Comparison of ENCODE assay signal across 13 mouse cellular contexts in the genomic region with DNA sequence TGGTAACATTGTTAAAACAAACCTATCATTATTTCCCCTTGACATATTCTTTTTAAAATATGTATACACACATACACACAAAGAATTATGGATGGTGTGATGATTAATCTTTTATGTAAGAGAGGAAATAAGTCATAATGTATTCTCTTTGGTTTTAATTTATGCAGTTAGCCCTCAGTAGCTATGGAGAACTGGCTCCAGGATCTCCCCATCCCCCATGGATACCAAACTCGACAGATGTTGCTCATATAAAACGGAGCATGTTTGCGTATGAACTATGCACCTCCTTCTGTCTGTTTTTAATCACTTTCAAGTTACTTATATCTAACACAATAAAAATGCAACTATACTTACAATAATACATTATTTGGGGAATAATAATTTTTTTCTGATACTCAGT.
A peak's percentile ranks its signal among the peaks of the same experiment; 100 is the strongest.
DNase-seq lines count a peak whose midpoint lies in the region; ATAC-seq and TF ChIP-seq lines count a peak whose summit lies in the region.
"Had no signal": no experiment of that assay in that cellular context is flagged by ENCODE, and none has a peak within 500 bp of the region (broad histone marks: within the 10 kb centered on the region; RNA-seq: fewer than 3 reads in every experiment).

No protein-coding gene starts in this region.

- 24% methylated on average over 3 of the region's 3 CpGs for WGBS in hindbrain, embryonic 12.5 days
- whole genome bisulfite sequencing in hindbrain, embryonic 13.5 days: 29% methylated on average over 3 of the region's 3 CpGs
- 50% methylated on average over 3 of the region's 3 CpGs for WGBS in forebrain, embryonic 12.5 days
- 50% methylated on average over 3 of the region's 3 CpGs for WGBS in midbrain, embryonic 11.5 days
- WGBS in lung, adult 2 months: 70% methylated on average over 3 of the region's 3 CpGs

- peaks cover 15% of the 10 kb centered on the region for H3K4me1 ChIP-seq in hindbrain, embryonic 12.5 days
- H3K4me1 ChIP-seq in hindbrain, embryonic 13.5 days (replicated peaks): peaks cover 14% of the 10 kb centered on the region
- peaks cover 10% of the 10 kb centered on the region for H3K4me1 ChIP-seq in forebrain, embryonic 12.5 days
- H3K4me1 ChIP-seq in midbrain, embryonic 11.5 days (ENCODE audit: control insufficient read depth, insufficient read depth, low read length): peaks cover 4% of the 10 kb centered on the region
- no peaks in the 10 kb centered on the region for H3K4me1 ChIP-seq in lung, adult 2 months (ENCODE audit: control insufficient read depth, insufficient read depth, low read length)
- H3K4me1 ChIP-seq: heart, embryonic 13.5 days; liver, embryonic 13.5 days had no signal

- H3K27ac ChIP-seq in hindbrain, embryonic 12.5 days: no peak overlapping the region
- H3K27ac ChIP-seq in hindbrain, embryonic 13.5 days: no peak overlapping the region
- no peak overlapping the region for H3K27ac ChIP-seq in forebrain, embryonic 12.5 days
- H3K27ac ChIP-seq in midbrain, embryonic 11.5 days (ENCODE audit: low read depth, low read length): no peak overlapping the region
- H3K27ac ChIP-seq: heart, embryonic 13.5 days; liver, embryonic 13.5 days had no signal

- no peak overlapping the region for H3K4me3 ChIP-seq in hindbrain, embryonic 12.5 days
- no peak overlapping the region for H3K4me3 ChIP-seq in hindbrain, embryonic 13.5 days
- H3K4me3 ChIP-seq in forebrain, embryonic 12.5 days (replicated peaks): no peak overlapping the region
- no peak overlapping the region for H3K4me3 ChIP-seq in midbrain, embryonic 11.5 days (ENCODE audit: low read depth, low read length)
- H3K4me3 ChIP-seq in lung, adult 2 months (replicated peaks; ENCODE audit: extremely low read depth, low read depth, low read length): no peak overlapping the region
- H3K4me3 ChIP-seq: erythroblast, embryonic 14.5 days; heart, embryonic 13.5 days; liver, embryonic 13.5 days had no signal

- no peak for TF ChIP-seq POLR2A in lung, adult 2 months (IDR thresholded peaks at IDR 0.05; ENCODE audit: borderline replicate concordance, extremely low read depth, low read depth, low read length)

- peak; percentile 66; the same call in 1 of the 2 replicates for ATAC-seq in hindbrain, embryonic 12.5 days (ENCODE audit: low FRiP score)
- ATAC-seq in hindbrain, embryonic 13.5 days (ENCODE audit: low FRiP score): no peak
- ATAC-seq in forebrain, embryonic 12.5 days (ENCODE audit: low FRiP score): peak; percentile 64; the same call in 1 of the 2 replicates
- peak; percentile 59; the same call in 1 of the 2 replicates for ATAC-seq in midbrain, embryonic 11.5 days (ENCODE audit: low FRiP score)

- peak; percentile 15 for DNase-seq in brain, adult 2 months (ENCODE audit: low read depth, low spot score)
- DNase-seq in midbrain, embryonic 11.5 days (ENCODE audit: low spot score, missing footprints): no peak
- no peak for DNase-seq in ovary, postnatal 10 days (ENCODE audit: low spot score)
- no peak for DNase-seq in thymus, postnatal 10 days (ENCODE audit: low spot score in 2 of 2)
- DNase-seq in lung, adult 2 months: no peak
- DNase-seq: kidney, adult 9 months; liver, embryonic 13.5 days had no signal

- no peak overlapping the region for H3K4me2 ChIP-seq in hindbrain, embryonic 12.5 days (replicated peaks)
- no peak overlapping the region for H3K4me2 ChIP-seq in hindbrain, embryonic 13.5 days
- H3K4me2 ChIP-seq in forebrain, embryonic 12.5 days: no peak overlapping the region
- H3K4me2 ChIP-seq in midbrain, embryonic 11.5 days: no peak overlapping the region
- H3K4me2 ChIP-seq: heart, embryonic 13.5 days; liver, embryonic 13.5 days had no signal

- no peak overlapping the region for H3K9ac ChIP-seq in hindbrain, embryonic 12.5 days
- H3K9ac ChIP-seq in hindbrain, embryonic 13.5 days: no peak overlapping the region
- no peak overlapping the region for H3K9ac ChIP-seq in forebrain, embryonic 12.5 days
- no peak overlapping the region for H3K9ac ChIP-seq in midbrain, embryonic 11.5 days (ENCODE audit: low read length)
- H3K9ac ChIP-seq: heart, embryonic 13.5 days; liver, embryonic 13.5 days had no signal

- H3K36me3 ChIP-seq in hindbrain, embryonic 12.5 days: no peaks in the 10 kb centered on the region
- H3K36me3 ChIP-seq in hindbrain, embryonic 13.5 days: no peaks in the 10 kb centered on the region
- H3K36me3 ChIP-seq in forebrain, embryonic 12.5 days (replicated peaks): no peaks in the 10 kb centered on the region
- H3K36me3 ChIP-seq in midbrain, embryonic 11.5 days (ENCODE audit: control insufficient read depth, insufficient read depth, low read length): no peaks in the 10 kb centered on the region
- H3K36me3 ChIP-seq: G1E; heart, embryonic 13.5 days; liver, embryonic 13.5 days had no signal

- no peaks in the 10 kb centered on the region for H3K27me3 ChIP-seq in hindbrain, embryonic 12.5 days
- H3K27me3 ChIP-seq in hindbrain, embryonic 13.5 days: no peaks in the 10 kb centered on the region
- H3K27me3 ChIP-seq in forebrain, embryonic 12.5 days: no peaks in the 10 kb centered on the region
- H3K27me3 ChIP-seq in midbrain, embryonic 11.5 days (ENCODE audit: control insufficient read depth, insufficient read depth, low read length): no peaks in the 10 kb centered on the region
- H3K27me3 ChIP-seq: heart, embryonic 13.5 days; liver, embryonic 13.5 days had no signal

- H3K9me3 ChIP-seq in hindbrain, embryonic 12.5 days (replicated peaks): no peaks in the 10 kb centered on the region
- H3K9me3 ChIP-seq in hindbrain, embryonic 13.5 days: no peaks in the 10 kb centered on the region
- H3K9me3 ChIP-seq in forebrain, embryonic 12.5 days: no peaks in the 10 kb centered on the region
- no peaks in the 10 kb centered on the region for H3K9me3 ChIP-seq in midbrain, embryonic 11.5 days (ENCODE audit: control insufficient read depth, low read length)
- H3K9me3 ChIP-seq: G1E; heart, embryonic 13.5 days; liver, embryonic 13.5 days had no signal

- no peak for TF ChIP-seq CTCF in lung, adult 2 months (IDR thresholded peaks at IDR 0.05; ENCODE audit: insufficient read depth, low read length)
